Mouse (Mus musculus) urinary bladder, postnatal 25 days (tissue): ENCODE data around the gene Gm21969.
A peak's percentile ranks its signal among the peaks of the same experiment; 100 is the strongest.

ENCODE experiments used
- DNase-seq: peaks from one replicate; pipeline ENCODE4 v3.0.0; 2022; ENCODE audit warnings: low spot score

Gm21969 gene

DNA sequence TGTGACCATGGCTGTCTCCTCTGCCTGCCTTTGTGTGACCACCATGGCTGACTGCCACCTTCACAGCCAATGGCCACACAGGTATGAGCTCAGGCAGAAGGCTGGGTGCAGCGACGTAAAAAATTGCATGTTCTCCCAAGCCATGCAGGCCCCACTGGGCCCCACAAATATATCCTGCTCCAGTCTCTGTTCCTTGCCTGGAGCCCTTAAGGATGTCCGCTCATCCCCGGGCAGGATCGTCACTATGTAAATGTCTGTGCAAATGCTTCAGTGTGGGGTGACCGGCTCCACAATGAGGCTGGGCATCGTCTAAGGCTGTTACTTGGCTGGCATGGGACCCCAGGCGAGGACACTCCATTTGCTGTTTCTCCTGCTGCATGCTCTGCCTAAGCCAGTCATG, 50.3 kb downstream of the Gm21969 start, which contains the start of gene Tas1r2:
Gene Tas1r2 (plus strand): TSS at position 301 of the 400 bp plus-strand sequence.
- DNase-seq: no peak

GRCm38 (mm10) chr4:139661897-139662296, 58.9 kb downstream of the Gm21969 start:
- no peak for DNase-seq

DNA sequence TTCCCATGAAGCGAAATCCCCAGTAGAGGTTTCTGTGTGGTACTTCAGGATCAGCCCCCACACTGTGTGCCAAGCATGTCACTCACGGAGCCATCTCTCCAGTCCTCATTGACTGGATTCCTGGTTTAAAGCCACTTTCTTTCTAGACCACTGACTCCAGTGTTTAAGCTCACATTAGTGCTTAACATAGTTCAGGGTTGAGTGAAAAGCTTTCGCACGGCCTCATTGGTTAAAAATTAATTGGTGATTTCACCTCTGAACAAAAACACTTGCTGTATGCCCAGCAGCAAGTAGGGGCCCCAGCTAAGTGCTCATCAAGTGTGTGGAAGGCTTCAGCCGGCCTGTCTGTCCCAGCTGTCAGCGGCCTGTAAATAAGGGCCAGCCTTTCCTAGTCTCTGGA, 64.6 kb downstream of the Gm21969 start:
- no peak for DNase-seq

GRCm38 (mm10) chr4:139669847-139670246, 66.9 kb downstream of the Gm21969 start:
- DNase-seq: peak; percentile 57

- DNase-seq: no peak
Observed at GRCm38 (mm10) chr4:139675696-139676095, 72.7 kb downstream of the Gm21969 start.

GRCm38 (mm10) chr4:139683728-139684638, 81.0 kb downstream of the Gm21969 start:
- no peak for DNase-seq

GRCm38 (mm10) chr4:139684639-139685017, 81.6 kb downstream of the Gm21969 start:
- peak; percentile 60 for DNase-seq

DNA sequence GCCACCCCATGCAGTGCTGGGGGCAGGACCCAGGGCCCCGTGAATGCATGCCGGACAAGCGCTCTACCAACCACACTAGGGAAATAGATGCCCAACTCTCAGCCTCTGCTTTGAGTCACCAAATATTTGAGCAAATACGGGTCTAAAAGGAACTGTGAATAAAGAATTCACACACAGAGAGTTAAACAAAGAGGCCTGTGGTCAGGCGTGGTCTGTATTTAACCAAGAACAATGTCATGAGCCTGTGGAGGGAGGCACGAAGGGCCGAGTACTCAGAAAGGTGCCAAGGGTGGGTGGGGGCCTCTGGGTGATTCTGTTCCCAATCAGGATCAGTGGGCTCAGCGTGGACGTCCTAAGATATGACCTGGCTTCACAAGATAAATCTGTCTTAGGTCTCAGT, 85.1 kb downstream of the Gm21969 start:
- DNase-seq: no peak

DNA sequence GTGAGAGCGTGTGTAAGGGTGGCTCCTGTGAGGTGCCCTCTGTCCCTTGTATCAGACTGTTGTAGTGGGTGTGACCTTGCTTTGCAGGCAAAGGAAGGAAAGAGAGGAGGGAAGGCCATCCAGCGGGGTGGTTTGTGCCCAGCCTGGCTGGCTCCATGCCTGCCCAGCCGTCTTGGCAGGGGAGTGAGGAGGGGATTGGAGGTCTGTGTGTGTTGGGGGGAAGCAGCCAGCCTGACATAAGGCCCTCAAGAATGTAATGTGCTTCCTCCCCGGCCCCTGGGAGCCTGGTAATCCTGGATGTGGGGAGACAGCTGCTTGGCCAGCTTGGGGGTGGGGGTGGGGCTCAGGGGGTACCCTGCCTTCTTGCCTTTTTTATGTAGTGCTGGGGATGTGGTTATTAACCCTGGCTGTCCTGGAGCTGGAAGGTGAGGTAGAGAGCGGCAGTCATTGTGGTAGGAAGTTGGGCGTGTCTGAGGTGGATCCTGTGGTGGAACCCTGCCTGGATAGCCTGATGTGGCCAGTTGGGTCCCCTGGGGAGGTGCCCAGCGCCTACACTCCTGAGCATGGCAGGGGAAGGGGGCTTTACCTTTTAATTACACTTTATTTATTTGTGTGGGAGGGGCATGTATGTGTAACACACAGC, 86.8 kb downstream of the Gm21969 start:
- no peak for DNase-seq

- DNase-seq: no peak
Observed at GRCm38 (mm10) chr4:139693315-139693714, 90.3 kb downstream of the Gm21969 start.

- DNase-seq: no peak
Observed at GRCm38 (mm10) chr4:139697755-139698154, 94.8 kb downstream of the Gm21969 start.

DNA sequence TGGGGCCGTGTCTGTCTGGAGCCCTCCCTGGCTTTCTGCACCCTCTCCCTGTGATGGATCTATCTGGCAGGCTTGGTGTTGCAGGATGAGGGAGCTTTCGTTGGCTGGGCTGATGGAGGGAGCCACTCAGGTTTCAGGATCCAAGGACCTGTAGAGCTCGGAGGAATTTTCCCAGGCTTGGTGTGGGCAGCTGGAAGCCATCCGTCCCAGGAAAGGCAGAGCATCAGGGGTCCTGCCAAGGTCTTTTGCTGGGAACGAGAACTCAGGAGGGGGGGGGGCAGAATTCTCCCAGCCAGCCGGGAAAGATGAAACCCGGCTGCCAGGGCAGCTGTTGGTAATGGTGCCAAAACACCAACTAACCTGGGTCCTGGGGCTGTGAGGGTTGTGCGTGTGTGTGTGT, 95.6 kb downstream of the Gm21969 start:
- no peak for DNase-seq

DNA sequence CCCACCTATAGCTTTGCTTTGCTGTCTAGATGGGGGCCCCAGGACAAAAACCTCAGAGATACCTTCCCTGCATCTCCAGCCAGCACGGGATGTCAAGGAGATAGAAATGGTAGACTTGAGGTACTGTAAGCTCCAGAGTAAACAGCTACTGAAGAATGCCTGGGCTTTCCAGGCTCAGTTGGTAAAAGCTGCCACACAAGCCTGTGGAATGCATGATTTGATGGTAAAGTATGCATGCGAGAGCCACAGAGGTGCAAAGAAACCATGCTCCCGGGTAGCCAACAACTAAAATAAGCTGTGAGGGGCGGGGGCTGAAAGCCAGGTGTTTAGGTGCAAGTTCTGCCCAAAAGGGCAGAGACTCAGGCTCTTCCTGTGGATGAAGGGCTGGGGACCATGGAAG, 99.9 kb downstream of the Gm21969 start:
- DNase-seq: no peak

- no peak for DNase-seq
Observed at GRCm38 (mm10) chr4:139703468-139703867, 100.5 kb downstream of the Gm21969 start.

- no peak for DNase-seq
Observed at GRCm38 (mm10) chr4:139705986-139706385, 103.0 kb downstream of the Gm21969 start.

DNA sequence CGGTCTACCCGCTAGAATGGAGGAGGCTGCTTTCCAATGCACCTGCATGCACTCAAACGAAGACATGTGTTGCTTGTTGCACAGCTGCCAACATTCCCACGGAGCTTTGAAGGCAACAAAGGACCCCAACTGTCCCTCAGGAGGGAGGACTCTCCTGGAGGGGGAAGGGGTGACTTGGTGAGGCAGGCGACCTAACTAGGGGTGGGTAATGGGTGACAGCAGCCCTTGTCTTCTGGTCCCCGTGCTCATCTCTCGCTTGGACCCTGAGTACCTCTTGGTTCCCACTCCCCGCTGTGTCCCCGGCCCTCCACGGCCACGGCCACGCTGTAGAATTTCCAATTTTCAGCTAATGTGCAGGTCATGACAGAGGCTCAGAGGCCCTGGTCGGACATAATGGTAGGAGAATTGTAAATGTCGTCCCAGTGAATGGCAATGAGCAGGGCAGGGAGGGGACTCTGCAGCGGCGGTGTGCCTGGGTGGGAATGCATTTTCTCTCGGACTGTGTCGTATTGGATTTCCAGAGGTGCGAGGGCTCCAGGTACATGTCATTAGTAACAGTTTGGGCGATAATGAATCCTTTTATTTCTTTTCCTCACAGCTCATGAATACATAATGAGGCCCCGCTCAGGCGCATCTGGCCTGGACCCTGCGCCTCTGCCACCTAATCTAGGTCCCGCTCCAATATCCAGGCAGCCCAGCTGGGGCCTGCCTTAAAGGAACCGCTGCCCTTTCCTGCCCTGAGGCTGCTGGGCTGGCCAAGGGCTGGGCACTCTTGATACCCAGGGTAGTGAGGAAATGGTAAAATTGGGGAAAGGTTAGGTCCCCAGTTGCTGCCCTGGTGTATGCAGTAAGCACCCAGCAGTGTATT, 107.7 kb downstream of the Gm21969 start:
- DNase-seq: no peak
